Comparison of ENCODE assay signal across 18 mouse cellular contexts in genomic region chr11:66344822-66345221, GRCm38 (mm10).
DNase-seq lines count a peak whose midpoint lies in the region; ATAC-seq and TF ChIP-seq lines count a peak whose summit lies in the region.
"Had no signal": no experiment of that assay in that cellular context is flagged by ENCODE, and none has a peak within 500 bp of the region (broad histone marks: within the 10 kb centered on the region; RNA-seq: fewer than 3 reads in every experiment).

No protein-coding gene starts in this region.

- no peaks in the 10 kb centered on the region for H3K9me3 ChIP-seq in lung, embryonic 14.5 days (ENCODE audit: low read depth, low read length)
- H3K9me3 ChIP-seq in heart, embryonic 11.5 days (replicated peaks; ENCODE audit: control insufficient read depth, low read length): no peaks in the 10 kb centered on the region
- H3K9me3 ChIP-seq: embryonic facial prominence, embryonic 10.5 days; heart, embryonic 12.5 days; hindbrain, embryonic 10.5 days had no signal

- H3K4me2 ChIP-seq in lung, embryonic 14.5 days: no peak overlapping the region
- no peak overlapping the region for H3K4me2 ChIP-seq in heart, embryonic 11.5 days
- H3K4me2 ChIP-seq: heart, embryonic 12.5 days; hindbrain, embryonic 14.5 days had no signal

- H3K27me3 ChIP-seq in lung, embryonic 14.5 days (ENCODE audit: insufficient read depth, low read length): no peaks in the 10 kb centered on the region
- H3K27me3 ChIP-seq in heart, embryonic 11.5 days (ENCODE audit: control insufficient read depth, insufficient read depth, low read length): no peaks in the 10 kb centered on the region
- H3K27me3 ChIP-seq: heart, embryonic 12.5 days had no signal

- no peak overlapping the region for H3K9ac ChIP-seq in lung, embryonic 14.5 days
- H3K9ac ChIP-seq in heart, embryonic 11.5 days (ENCODE audit: low read depth, low read length): no peak overlapping the region
- H3K9ac ChIP-seq: heart, embryonic 12.5 days; hindbrain, embryonic 14.5 days had no signal

- H3K4me1 ChIP-seq in lung, embryonic 14.5 days (ENCODE audit: insufficient read depth): no peaks in the 10 kb centered on the region
- no peaks in the 10 kb centered on the region for H3K4me1 ChIP-seq in lung, adult 2 months (ENCODE audit: control insufficient read depth, insufficient read depth, low read length)
- H3K4me1 ChIP-seq in heart, embryonic 11.5 days (ENCODE audit: control insufficient read depth, insufficient read depth, low read length): no peaks in the 10 kb centered on the region
- H3K4me1 ChIP-seq: embryonic facial prominence, embryonic 10.5 days; heart, embryonic 12.5 days; hindbrain, embryonic 10.5 days had no signal

- no peaks in the 10 kb centered on the region for H3K36me3 ChIP-seq in lung, embryonic 14.5 days (ENCODE audit: insufficient read depth)
- H3K36me3 ChIP-seq in heart, embryonic 11.5 days (ENCODE audit: control insufficient read depth, insufficient read depth, low read length): no peaks in the 10 kb centered on the region
- H3K36me3 ChIP-seq: embryonic facial prominence, embryonic 10.5 days; G1E; heart, embryonic 12.5 days; hindbrain, embryonic 10.5 days had no signal

- 49% methylated on average over 3 of the region's 3 CpGs for WGBS in lung, embryonic 14.5 days
- WGBS in lung, adult 2 months: 42% methylated on average over 3 of the region's 3 CpGs
- 48% methylated on average over 3 of the region's 3 CpGs for WGBS in heart, embryonic 11.5 days (ENCODE audit: insufficient replicate concordance)

- H3K27ac ChIP-seq in lung, embryonic 14.5 days (ENCODE audit: low read depth): no peak overlapping the region
- no peak overlapping the region for H3K27ac ChIP-seq in heart, embryonic 11.5 days (ENCODE audit: low read depth, low read length)
- H3K27ac ChIP-seq: embryonic facial prominence, embryonic 10.5 days; heart, adult 2 months; hindbrain, embryonic 10.5 days; hindbrain, embryonic 14.5 days had no signal

- TF ChIP-seq CTCF in lung, embryonic 14.5 days (IDR thresholded peaks at IDR 0.05; ENCODE audit: low read depth): no peak
- TF ChIP-seq CTCF in lung, adult 2 months (IDR thresholded peaks at IDR 0.05; ENCODE audit: insufficient read depth, low read length): no peak
- no peak for TF ChIP-seq CTCF in brain, embryonic 14.5 days (IDR thresholded peaks at IDR 0.05; ENCODE audit: borderline replicate concordance, extremely low read depth, insufficient read depth, insufficient read length)

- no peak for TF ChIP-seq POLR2A in lung, adult 2 months (IDR thresholded peaks at IDR 0.05; ENCODE audit: borderline replicate concordance, extremely low read depth, low read depth, low read length)
- TF ChIP-seq POLR2A in brain, embryonic 14.5 days (IDR thresholded peaks at IDR 0.05; ENCODE audit: borderline replicate concordance, extremely low read depth, insufficient read depth, insufficient read length, poor library complexity, severe bottlenecking): no peak

- DNase-seq in lung, embryonic 14.5 days: peak; percentile 23
- DNase-seq in lung, adult 2 months: no peak
- DNase-seq in brain, embryonic 14.5 days (ENCODE audit: low read depth): peak; percentile 26
- peak; percentile 3 for DNase-seq in lung, postnatal 10 days
- no peak for DNase-seq in natural killer cell, adult 2 months (ENCODE audit: low spot score in 2 of 2)
- DNase-seq: adrenal gland, postnatal 10 days; cerebellum, adult 2 months; cerebellum, postnatal 10 days; gastrocnemius, postnatal 14 days; heart, adult 2 months had no signal

- peak; percentile 62; the same call in 1 of the 2 replicates for ATAC-seq in lung, embryonic 14.5 days (ENCODE audit: insufficient read depth)
- no peak for ATAC-seq in heart, embryonic 11.5 days (replicated peaks; ENCODE audit: insufficient number of reproducible peaks, low FRiP score, low TSS enrichment)
- ATAC-seq: CD4-positive, CD25-positive, alpha-beta regulatory T cell, adult 4 months; forebrain, embryonic 14.5 days had no signal

- H3K4me3 ChIP-seq in lung, embryonic 14.5 days (ENCODE audit: low read depth, low read length): no peak overlapping the region
- no peak overlapping the region for H3K4me3 ChIP-seq in lung, adult 2 months (replicated peaks; ENCODE audit: extremely low read depth, low read depth, low read length)
- no peak overlapping the region for H3K4me3 ChIP-seq in heart, embryonic 11.5 days (ENCODE audit: low read depth, low read length)
- H3K4me3 ChIP-seq: embryonic facial prominence, embryonic 10.5 days; heart, adult 2 months; heart, embryonic 12.5 days; hindbrain, embryonic 10.5 days had no signal

Comparison
In these comparisons a context has a peak if more than half of its experiments do, and no peak if none do; other contexts are left out.
1. DNase-seq: peak in lung, embryonic 14.5 days (single experiment), brain, embryonic 14.5 days (single experiment) and lung, postnatal 10 days (single experiment); none in lung, adult 2 months (single experiment) and natural killer cell, adult 2 months (0 of 2).